Mouse (Mus musculus) midbrain, embryonic 15.5 days (tissue): ENCODE data around the gene Gad2. TPM values are rescaled to one million over a fixed set of nuclear protein-coding genes. Genes with fewer than 3 reads are reported as not detected.

Source experiments
- ATAC-seq: fragments of 200-750 bp; cut with Nextera tagmentation; replicated peaks from 2 replicates; pipeline ENCODE4 v1.8.0; 2017; ENCODE audit warnings: moderate TSS enrichment
- H3K27ac ChIP-seq: fragments of 300-500 bp; sonication (generic); 2 replicates; pipeline ENCODE4 v1.5.1; 2015; ENCODE audit warnings: mild to moderate bottlenecking, inconsistent platforms
- H3K27me3 ChIP-seq: fragments of 300-500 bp; sonication (generic); replicated peaks from 2 replicates; pipeline ENCODE4 v1.6.1; 2015; ENCODE audit warnings: inconsistent platforms
- H3K36me3 ChIP-seq: fragments of 300-500 bp; sonication (generic); replicated peaks from 2 replicates; pipeline ENCODE4 v1.6.1; 2015; ENCODE audit warnings: inconsistent platforms
- H3K4me1 ChIP-seq: fragments of 300-500 bp; sonication (generic); 2 replicates; pipeline ENCODE4 v1.6.1; 2015; ENCODE audit warnings: inconsistent platforms
- H3K4me2 ChIP-seq: fragments of 300-500 bp; sonication (generic); 2 replicates; pipeline ENCODE4 v1.6.1; 2015; ENCODE audit warnings: inconsistent platforms, mild to moderate bottlenecking, moderate library complexity
- H3K4me3 ChIP-seq: fragments of 300-500 bp; sonication (generic); 2 replicates; pipeline ENCODE4 v1.5.1; 2015; ENCODE audit warnings: mild to moderate bottlenecking, inconsistent platforms
- H3K9ac ChIP-seq: fragments of 300-500 bp; sonication (generic); 2 replicates; pipeline ENCODE4 v1.6.1; 2015; ENCODE audit warnings: mild to moderate bottlenecking, inconsistent platforms
- H3K9me3 ChIP-seq: fragments of 300-500 bp; sonication (generic); 2 replicates; pipeline ENCODE4 v1.6.1; 2016; ENCODE audit warnings: inconsistent platforms
- WGBS: fragments of 180-500 bp; shearing (Covaris S2); methylation state at CpG from one replicate; pipeline ENCODE4 v1.1.7; 2015; ENCODE audit warnings: mixed read lengths; 5-methylcytosine and 5-hydroxymethylcytosine counted together
- polyA plus RNA-seq: library from polyadenylated mRNA; unstranded; fragments of >200 nt; fragmentation: Nextera tagmentation; extraction: Ambion mirVana; gene quantifications from 2 replicates; pipeline ENCODE4 v1.2.1, GENCODE M21; 2015

Gene Gad2
- polyA plus RNA-seq, 1 experiment from 2014 or later: 72.5 TPM

DNA sequence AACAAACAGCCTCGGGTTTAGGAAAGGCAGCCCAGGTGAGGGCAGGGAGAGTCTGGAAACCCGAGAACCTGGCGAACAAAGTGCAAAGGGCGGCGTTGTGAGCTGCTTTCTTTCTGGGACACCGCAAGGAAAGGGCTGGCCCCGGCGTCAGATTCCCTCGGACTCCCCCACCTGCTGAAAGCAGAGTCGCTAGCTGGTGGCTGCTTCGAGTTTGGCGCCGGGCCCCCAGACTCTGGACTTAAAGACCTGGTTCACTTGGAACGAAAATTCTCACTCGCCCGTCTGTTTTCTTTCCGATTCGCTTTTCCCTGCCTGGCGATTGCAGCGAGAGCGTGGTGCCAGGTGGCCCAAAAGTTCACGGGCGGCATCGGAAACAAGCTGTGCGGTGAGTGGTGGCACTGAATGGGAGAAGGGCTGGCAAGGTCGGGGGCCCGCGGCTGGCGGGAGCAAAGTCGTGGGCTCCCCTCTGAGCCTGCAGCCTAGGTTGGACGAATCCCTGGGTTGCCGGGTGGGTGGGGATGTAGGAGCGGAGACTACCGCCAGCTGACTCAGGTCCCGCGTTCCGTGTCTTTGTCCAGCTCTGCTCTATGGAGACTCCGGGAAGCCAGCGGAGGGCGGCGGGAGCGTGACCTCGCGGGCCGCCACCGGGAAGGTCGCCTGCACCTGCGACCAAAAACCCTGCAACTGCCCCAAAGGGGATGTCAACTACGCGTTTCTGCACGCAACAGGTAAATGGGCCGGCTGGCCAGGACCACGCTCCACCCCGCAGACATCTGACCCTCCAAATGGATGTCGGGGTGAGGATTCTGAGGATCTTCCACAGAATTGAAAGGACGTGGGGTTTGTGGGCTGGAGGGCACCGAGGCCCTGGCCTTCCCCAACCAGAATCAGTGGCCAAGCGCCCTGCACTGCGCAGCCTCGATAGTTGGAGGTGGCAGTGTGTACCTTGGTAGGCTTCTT lies 1.4 kb downstream of the Gad2 start:
- peak overlapping the region; percentile 85 for H3K4me2 ChIP-seq
- peaks cover 40% of the 10 kb centered on the region for H3K4me1 ChIP-seq
- H3K9me3 ChIP-seq: no peaks in the 10 kb centered on the region
- H3K27me3 ChIP-seq: peaks cover 48% of the 10 kb centered on the region
- H3K27ac ChIP-seq: peak overlapping the region; percentile 91
- no peaks in the 10 kb centered on the region for H3K36me3 ChIP-seq
- no peak for ATAC-seq
- H3K4me3 ChIP-seq: peak overlapping the region; percentile 54
- H3K9ac ChIP-seq: peak overlapping the region; percentile 63
- WGBS: under 1% methylated on average over 60 of the region's 60 CpGs

DNA sequence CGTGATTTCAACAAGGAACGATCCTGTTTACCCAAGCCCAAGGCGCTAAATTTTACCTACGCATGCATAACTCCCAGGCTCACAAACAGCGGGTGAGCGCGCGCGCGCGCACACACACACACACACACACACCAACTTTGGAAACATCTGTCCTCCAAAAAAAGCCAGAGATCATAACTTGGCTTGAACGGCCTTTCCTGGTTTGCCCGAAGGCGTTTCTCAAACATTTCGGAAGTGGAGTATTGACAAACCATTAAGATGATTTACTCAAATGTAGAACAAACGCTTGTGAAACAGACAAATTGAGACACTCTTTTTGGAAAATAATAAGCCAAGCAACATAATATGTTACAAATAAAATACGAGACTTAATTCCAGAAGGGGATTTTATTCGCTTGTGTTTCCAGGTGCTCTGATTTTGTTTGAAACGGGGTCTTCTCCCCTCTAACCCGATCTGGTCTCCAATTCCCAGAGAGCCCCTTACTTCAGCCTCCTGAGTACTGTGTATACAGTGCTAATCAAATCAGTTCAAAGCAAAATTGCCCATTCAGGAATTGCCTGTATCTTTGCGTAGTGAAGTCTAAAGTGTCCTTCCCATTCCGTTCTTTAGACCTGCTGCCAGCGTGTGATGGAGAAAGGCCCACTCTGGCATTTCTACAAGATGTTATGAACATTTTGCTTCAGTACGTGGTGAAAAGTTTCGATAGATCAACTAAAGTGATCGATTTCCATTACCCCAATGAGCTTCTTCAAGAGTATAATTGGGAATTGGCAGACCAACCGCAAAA lies 2.4 kb downstream of the Gad2 start:
- Histone ChIP-seq H3K27ac (peak overlapping the region; percentile 91), H3K9me3 (no peaks in the 10 kb centered on the region), H3K4me2 (peak overlapping the region; percentile 85), H3K4me3 (peak overlapping the region; percentile 54), H3K4me1 (peaks cover 38% of the 10 kb centered on the region), H3K36me3 (no peaks in the 10 kb centered on the region), H3K27me3 (peaks cover 42% of the 10 kb centered on the region), H3K9ac (peak overlapping the region; percentile 63)
- 3% methylated on average over 27 of the region's 27 CpGs for WGBS
- ATAC-seq: no peak

DNA sequence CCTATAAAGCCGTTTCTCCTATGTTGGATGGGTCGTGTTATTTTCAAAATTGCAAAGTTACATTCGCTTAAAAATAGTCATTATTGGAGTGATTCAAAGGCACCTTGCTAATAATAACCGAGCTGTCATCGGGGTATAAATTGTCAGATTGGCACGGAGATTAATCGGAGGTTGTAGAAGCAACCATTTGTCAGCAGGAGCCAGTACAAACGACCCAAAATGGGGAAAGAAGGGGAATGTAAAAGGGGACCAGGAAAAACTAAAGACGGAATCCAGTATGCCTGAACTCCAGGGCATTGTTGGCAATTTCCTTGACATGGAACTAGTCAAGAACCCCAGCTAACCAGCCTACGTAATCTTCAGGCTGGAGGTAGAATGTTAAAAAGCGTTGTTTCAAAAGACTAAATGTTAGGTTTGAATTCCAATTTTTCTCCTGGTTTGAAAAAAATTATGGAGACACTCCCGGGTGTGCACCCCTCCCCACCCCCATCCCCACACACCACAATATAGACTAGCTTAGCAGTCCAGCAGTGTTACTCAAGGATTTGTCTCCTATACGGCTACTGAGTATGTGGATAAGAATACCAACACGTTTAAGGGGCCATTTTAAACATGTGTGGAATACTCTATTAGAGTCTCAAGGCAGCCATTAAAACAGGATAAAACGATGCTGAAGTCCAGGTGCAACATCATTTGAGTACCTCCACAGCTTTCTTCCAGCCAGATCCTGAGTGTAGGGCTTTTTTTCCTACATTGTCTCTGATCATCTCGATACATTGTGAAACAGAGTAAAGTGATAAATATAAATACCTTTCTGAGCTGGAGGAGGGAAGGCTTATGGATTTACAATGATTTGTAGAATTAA lies 3.3 kb downstream of the Gad2 start:
- 7% methylated on average over 16 of the region's 16 CpGs for WGBS
- Histone ChIP-seq H3K4me2 (peak overlapping the region; percentile 85), H3K4me1 (peaks cover 30% of the 10 kb centered on the region), H3K9me3 (no peaks in the 10 kb centered on the region), H3K36me3 (no peaks in the 10 kb centered on the region), H3K27ac (peak overlapping the region; percentile 91), H3K4me3 (peak overlapping the region; percentile 54), H3K9ac (peak overlapping the region; percentile 33), H3K27me3 (peaks cover 39% of the 10 kb centered on the region)
- no peak for ATAC-seq

DNA sequence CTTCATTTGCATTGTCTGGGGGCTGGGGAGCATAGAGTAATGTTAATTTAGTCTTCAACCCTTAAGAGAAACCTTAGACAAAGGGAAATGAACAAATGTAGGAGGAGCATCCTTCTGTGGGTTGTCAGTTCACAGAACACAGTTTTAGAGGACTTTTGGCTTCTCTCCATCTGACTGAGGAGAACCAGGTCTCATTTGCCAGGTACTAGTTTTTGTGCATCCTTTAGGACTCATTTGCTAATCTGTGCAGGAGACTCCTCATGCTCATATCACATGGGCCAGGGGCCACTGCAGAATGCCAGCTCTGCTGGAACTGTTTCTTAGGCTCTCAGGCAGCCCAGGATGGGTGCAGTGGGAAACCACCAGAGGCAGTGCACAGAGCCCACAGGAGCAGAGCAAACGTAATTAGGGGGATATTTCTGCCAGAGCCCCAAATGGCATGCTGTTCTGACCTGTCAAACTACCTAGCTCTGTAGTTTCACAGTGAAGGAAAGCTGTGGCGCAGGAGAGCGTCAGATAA lies 5.2 kb downstream of the Gad2 start:
- Histone ChIP-seq H3K36me3 (no peaks in the 10 kb centered on the region), H3K4me3 (peak overlapping the region; percentile 54), H3K4me1 (peaks cover 14% of the 10 kb centered on the region; the same call in 1 of the 2 replicates), H3K9me3 (no peaks in the 10 kb centered on the region), H3K9ac (peak overlapping the region; percentile 33), H3K27me3 (peaks cover 28% of the 10 kb centered on the region), H3K4me2 (peak overlapping the region; percentile 85), H3K27ac (peak overlapping the region; percentile 91)
- 16% methylated on average over 3 of the region's 3 CpGs for WGBS
- 0 out of 2 replicates have a peak, but pooled peaks have one; percentile 13 for ATAC-seq

DNA sequence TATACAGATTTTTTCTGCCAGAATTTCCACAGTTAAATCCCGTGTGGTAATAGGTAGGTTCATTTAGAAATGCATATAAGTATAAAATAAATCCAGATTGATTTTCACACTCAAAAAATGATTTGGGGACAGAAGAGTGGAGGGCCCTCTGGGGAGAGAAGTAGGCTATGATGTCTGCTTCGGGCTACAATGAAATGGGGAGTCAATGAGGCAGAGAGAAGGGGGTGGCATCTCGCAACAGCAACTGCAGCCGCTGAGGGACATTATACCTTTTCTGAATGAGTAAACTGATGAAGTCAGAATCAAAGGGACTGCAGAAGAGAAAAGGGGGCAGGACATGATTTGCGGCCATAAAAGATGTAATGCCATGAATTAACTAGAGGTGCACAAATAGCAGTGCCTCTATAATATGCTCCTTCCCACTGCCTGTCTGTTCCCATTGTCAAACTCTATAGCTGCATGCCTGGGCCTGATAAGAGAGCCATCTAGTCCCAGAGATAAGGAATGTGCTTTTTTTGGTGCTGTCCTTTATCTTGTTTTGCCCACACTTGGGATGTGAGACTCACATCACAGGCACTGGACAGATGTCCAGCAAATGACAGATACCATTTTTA lies 5.9 kb downstream of the Gad2 start:
- ATAC-seq: peak; percentile 55; the same call in 1 of the 2 replicates

DNA sequence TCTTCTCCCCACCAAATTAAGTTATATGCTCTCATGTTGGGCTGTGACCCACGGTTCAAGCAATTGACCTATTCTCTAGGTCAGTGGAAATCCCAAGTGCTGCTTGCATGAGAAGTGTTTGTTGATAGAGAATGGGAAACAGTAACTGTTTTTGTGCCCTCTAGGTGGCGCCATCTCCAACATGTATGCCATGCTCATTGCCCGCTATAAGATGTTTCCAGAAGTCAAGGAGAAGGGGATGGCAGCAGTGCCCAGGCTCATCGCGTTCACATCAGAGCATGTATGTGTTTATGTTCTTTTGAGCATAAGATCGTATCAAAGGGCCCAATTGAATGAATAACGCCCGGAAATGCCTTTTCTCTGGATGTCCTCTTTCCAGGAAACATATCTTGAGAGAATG lies 12.8 kb downstream of the Gad2 start:
- no peak overlapping the region for H3K4me2 ChIP-seq
- no peaks in the 10 kb centered on the region for H3K36me3 ChIP-seq
- no peaks in the 10 kb centered on the region for H3K27me3 ChIP-seq
- H3K9me3 ChIP-seq: no peaks in the 10 kb centered on the region
- ATAC-seq: no peak
- no peak overlapping the region for H3K4me3 ChIP-seq
- no peak overlapping the region for H3K27ac ChIP-seq
- H3K4me1 ChIP-seq: no peaks in the 10 kb centered on the region
- WGBS: 45% methylated on average over 8 of the region's 8 CpGs
- H3K9ac ChIP-seq: no peak overlapping the region

More for the DNA sequence above, 5.9 kb downstream of the Gad2 start:
- H3K4me3 ChIP-seq: peak overlapping the region; percentile 54
- 12% methylated on average over 5 of the region's 5 CpGs for WGBS
- peak overlapping the region; percentile 91 for H3K27ac ChIP-seq
- H3K9me3 ChIP-seq: no peaks in the 10 kb centered on the region
- peak overlapping the region; percentile 33 for H3K9ac ChIP-seq
- peaks cover 7% of the 10 kb centered on the region; the same call in 1 of the 2 replicates for H3K4me1 ChIP-seq
- H3K4me2 ChIP-seq: peak overlapping the region; percentile 85
- H3K36me3 ChIP-seq: no peaks in the 10 kb centered on the region
- H3K27me3 ChIP-seq: peaks cover 27% of the 10 kb centered on the region

DNA sequence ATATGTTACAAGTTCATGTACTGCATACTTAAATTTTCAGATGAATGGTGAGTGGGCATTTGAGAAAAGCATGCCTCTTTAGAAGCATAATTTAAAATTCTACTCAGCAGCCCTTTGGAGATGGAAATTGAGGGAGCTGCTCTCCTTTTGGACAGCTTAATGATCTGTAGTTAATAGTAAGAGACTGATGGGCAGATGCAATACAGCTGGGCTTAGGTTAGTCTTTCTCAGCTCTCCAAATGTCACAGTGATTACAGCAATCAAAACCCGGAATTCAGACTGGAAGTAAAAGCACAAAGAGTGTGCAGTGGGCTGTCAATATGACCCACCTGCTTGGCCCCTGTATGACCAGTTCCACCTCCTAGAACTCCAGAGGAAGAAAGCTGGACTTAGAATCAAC lies 24.1 kb downstream of the Gad2 start:
- ATAC-seq: 0 out of 2 replicates have a peak, but pooled peaks have one; percentile 34
- H3K4me2 ChIP-seq: no peak overlapping the region
- no peak overlapping the region for H3K27ac ChIP-seq
- no peak overlapping the region for H3K9ac ChIP-seq
- no peak overlapping the region for H3K4me3 ChIP-seq
- WGBS: 34% methylated on average over 1 of the region's 1 CpGs
- H3K9me3 ChIP-seq: no peaks in the 10 kb centered on the region
- no peaks in the 10 kb centered on the region for H3K27me3 ChIP-seq
- peaks cover 5% of the 10 kb centered on the region; the same call in 1 of the 2 replicates for H3K4me1 ChIP-seq
- no peaks in the 10 kb centered on the region for H3K36me3 ChIP-seq

DNA sequence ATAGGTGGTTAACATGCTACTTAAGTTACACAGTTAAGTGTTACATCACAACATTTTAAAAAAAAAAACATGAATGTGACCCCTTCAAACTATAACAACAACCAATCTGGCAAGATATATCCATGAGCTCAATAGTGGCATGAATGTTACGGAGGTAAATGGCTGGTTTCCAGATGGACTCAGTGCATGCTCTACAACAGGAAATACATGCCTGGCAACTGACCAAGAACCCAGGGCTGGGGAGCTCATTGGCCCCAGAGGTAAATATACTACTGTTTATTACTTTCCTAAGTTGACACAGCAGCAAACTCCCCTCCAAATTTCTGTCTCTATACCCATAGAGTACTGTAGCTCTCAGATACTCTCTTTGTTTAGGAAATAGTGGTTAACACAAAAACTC lies 26.4 kb downstream of the Gad2 start:
- Histone ChIP-seq H3K36me3 (no peaks in the 10 kb centered on the region), H3K4me2 (no peak overlapping the region), H3K4me3 (no peak overlapping the region), H3K9ac (no peak overlapping the region), H3K4me1 (no peaks in the 10 kb centered on the region), H3K9me3 (no peaks in the 10 kb centered on the region), H3K27me3 (no peaks in the 10 kb centered on the region), H3K27ac (no peak overlapping the region)
- no peak for ATAC-seq
- 85% methylated on average over 1 of the region's 1 CpGs for WGBS

DNA sequence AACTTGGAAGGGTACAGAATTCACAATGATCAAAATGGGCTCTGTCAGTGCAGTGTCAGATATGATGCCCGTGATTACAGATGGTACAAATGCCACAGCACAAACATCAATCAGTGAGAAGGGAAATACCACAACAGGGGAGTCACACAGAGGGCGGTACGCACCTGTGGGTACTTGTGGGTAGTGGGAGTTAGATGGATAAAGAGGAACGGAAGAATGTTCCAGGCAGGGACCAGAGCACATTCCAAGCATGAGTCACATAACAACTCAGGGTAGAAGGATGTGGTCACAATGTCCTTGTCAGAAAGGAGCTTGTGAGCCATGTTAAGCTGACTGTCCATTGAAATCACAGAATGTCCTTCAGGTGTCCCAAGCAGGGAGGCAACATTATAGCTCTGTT lies 29.8 kb downstream of the Gad2 start:
- Histone ChIP-seq H3K4me3 (no peak overlapping the region), H3K36me3 (no peaks in the 10 kb centered on the region), H3K9me3 (no peaks in the 10 kb centered on the region), H3K27me3 (no peaks in the 10 kb centered on the region), H3K27ac (no peak overlapping the region), H3K9ac (no peak overlapping the region), H3K4me1 (no peaks in the 10 kb centered on the region; the same call in 1 of the 2 replicates), H3K4me2 (no peak overlapping the region)
- 92% methylated on average over 4 of the region's 4 CpGs for WGBS
- ATAC-seq: no peak

DNA sequence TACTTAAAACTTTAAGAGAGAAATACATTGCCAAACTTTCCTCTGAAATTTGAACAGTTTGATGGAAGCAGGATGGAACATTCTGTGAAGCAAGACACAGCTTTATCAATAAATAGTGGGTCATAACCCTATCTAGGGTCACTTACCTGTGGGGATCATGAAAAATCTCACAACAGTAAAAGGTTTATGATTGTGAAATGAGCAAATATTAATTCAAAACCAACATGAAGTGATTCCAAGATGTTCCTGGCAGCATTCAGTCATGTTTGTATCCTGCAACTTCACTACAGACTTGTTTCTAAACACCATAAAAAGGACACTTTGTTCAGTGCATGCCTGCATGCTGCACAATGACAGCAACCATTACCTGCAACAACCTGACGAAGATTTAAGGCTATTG lies 41.7 kb downstream of the Gad2 start:
- Histone ChIP-seq H3K4me2 (no peak overlapping the region), H3K4me1 (no peaks in the 10 kb centered on the region), H3K9me3 (no peaks in the 10 kb centered on the region), H3K27ac (no peak overlapping the region), H3K36me3 (no peaks in the 10 kb centered on the region), H3K27me3 (no peaks in the 10 kb centered on the region), H3K4me3 (no peak overlapping the region), H3K9ac (no peak overlapping the region)
- ATAC-seq: no peak
- 74% methylated on average over 1 of the region's 1 CpGs for WGBS

DNA sequence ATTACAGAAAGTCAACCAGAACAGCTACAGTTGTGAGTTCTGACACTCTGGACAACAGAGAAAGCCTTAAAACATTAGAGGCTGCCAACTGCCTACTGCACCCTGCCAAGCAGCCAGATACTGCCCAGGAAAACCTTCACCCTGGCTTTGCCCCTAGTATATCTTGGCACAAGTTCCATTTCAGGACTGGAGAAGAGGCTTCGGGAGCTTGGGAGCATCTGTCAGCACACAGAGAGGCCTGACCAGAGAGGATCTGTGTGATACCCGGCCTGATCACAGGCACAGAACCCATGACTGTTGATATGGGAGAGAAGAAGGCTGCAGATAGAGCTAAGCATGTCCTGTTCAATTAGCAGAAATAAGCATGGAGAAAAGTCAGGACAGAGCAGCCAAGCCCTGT lies 48.4 kb downstream of the Gad2 start:
- no peaks in the 10 kb centered on the region for H3K9me3 ChIP-seq

More for the DNA sequence above, 48.4 kb downstream of the Gad2 start:
- no peaks in the 10 kb centered on the region for H3K4me1 ChIP-seq
- H3K4me2 ChIP-seq: no peak overlapping the region
- H3K27ac ChIP-seq: no peak overlapping the region
- 70% methylated on average over 2 of the region's 2 CpGs for WGBS
- H3K27me3 ChIP-seq: no peaks in the 10 kb centered on the region
- H3K4me3 ChIP-seq: no peak overlapping the region
- peak; percentile 32; the same call in 1 of the 2 replicates for ATAC-seq
- H3K9ac ChIP-seq: no peak overlapping the region
- 0 out of 2 replicates have a peak, but pooled peaks cover 3% of the 10 kb centered on the region for H3K36me3 ChIP-seq
